Mouse (Mus musculus) T-cell, adult 2 months (primary cell): ENCODE measurements around the gene Snx19.
A peak's percentile ranks its signal among the peaks of the same experiment; 100 is the strongest.

ENCODE experiments used
- DNase-seq: peaks from one replicate; pipeline ENCODE4 v3.0.0; 2022; ENCODE audit warnings: low spot score

The Snx19 gene

DNA sequence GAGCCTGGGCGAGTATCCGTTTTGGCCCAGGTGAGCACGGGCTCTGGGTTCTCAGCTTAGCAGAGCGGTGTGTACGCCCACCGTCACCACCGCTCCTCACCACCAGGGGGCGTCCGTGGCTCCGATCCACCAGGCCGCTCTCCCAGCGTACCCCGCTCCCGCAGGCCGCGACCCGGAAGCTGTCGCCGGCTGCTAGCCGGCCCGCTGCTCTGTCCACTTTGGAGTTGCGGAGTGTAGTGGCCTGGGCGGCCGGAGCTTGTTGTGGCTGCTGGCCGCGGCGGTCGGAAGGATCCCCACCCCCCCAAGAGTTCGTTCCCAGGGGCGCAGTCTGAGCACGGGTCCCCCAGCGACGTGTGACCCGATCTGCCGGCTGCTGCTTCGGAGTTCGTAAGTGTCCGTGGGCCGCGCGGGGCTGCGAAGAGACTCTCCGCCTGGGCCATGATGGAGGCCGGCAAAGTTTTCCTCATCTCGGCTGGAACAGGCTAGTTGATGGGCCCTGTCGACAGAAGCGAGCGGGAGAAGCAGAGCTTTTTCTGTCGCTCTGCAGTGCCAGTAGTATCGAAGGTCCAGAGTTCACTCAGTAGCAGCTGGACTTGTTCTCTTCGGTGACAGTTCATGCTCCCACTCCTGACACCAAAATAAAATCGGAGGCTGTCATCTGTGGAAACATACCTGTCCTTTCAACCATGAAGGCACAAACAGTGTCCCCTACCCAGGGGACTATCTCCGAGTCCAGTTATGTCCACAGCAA lies at the start of gene Snx19:
Snx19 (plus strand) TSS at position 227 of the 751 bp plus-strand sequence.
- DNase-seq = peak; percentile 90

DNA sequence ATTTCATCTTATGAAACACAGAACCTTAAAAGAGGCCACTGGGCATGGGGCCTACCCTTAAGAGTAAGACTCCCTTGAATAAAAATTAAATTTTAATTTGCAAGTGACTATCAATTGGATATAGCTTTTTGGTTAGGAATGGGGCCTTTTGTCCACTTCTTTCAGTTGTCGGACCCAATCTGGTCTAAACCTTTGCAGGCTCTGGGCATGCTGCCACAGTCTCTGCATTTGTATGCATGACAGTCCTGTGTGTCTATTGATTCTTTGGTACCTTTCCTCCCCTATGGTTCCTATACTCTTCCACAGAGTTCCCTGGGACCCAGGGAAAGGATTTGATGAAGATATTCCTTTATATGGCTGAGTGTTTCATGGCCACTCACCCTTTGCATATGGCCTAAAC lies 26.1 kb upstream of the Snx19 start:
- no peak for DNase-seq

DNA sequence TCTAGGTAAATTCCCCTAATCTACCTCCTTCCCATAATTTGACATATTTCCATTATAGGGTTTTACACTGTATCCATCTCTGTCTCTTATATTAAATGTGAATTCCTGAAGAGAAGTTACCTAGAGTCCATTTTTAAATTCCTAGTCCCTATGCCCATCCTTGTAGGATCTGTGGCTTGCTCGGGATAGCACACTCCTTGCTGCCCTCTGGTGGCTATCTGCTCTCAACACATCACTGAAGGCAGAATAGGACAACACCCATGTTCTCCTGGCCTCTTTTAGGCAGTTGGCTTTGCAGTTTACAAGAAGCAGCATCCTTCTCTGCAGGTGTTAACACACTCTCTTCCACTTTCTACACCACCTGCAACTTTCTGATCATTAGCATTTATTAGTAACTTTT lies 4.0 kb upstream of the Snx19 start:
- no peak for DNase-seq

DNA sequence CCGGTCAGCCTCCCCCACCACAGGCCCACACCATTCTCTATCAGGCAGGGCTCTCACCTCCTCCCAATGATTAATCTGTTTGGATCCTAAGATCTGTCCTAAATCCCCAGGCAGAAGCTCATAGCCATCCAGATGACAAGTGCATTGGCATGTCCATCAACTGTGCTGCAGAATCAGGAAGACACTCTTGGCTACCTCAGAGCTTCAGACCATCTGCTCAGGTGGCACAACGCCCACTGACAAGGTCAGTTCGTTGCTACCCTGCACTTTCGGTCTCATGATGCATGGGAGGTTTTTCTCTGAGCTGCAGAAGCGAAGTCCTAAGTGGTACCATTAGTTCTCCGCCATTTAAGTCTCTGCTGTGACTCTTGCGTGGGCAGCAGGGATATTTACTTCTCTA lies 1.7 kb upstream of the Snx19 start:
- no peak for DNase-seq

DNA sequence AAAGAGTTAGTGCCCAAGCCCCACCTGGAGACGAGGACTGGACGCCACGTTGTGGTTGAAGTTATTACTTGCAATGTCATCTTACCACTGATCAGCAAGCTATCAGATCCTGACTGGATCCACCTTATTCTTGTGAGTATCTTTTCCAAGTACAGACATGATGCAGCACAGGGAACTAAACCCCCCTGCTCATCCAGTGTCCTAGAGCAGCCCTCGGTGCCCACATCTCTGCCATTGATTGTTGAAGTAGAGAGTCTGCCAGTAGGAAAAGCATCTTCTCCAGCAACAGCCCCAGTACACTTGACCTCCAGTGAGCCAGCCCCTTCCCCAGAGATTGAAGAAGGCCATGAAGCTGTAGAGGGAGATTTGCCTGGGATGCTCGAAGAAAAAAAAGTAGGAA lies 1.3 kb downstream of the Snx19 start:
- DNase-seq = no peak

DNA sequence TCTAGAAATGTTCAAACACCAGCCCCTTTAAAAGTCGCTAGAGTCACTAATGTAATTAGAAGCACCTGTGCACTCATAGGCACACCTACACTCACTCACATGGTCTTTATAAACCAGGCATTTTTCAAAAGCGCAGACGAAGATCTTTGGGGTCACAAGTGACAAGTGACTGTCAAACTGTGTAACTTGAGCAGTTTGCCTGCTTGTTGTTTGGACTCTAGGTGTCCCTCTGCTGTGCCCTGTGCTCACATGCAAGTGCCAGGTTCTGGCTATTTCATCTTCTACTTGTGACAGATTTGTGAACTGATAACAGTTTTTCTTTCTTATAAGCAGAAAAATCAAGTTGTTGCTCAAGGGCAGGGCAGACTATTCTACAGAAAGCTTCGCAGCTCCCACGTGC lies 3.5 kb downstream of the Snx19 start:
- no peak for DNase-seq

DNA sequence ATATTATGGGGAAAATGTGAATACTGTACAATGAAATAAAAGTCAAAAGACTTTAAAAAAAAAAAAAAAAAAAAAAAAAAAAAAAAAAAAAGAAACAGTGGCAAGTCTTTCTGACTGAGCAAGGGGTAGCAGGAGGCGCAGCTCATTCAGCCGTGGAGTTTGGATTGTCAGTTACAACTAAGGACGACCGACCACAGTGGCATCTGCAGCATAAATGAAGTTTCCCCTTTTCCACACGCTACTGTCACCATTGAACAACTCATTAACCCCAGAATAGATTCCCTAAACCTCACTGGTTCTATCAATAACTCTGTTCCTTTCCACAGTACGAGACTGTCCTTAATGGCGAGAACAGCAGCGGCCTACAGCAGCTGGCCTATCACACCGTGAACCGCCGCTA lies 5.0 kb downstream of the Snx19 start:
- no peak for DNase-seq

DNA sequence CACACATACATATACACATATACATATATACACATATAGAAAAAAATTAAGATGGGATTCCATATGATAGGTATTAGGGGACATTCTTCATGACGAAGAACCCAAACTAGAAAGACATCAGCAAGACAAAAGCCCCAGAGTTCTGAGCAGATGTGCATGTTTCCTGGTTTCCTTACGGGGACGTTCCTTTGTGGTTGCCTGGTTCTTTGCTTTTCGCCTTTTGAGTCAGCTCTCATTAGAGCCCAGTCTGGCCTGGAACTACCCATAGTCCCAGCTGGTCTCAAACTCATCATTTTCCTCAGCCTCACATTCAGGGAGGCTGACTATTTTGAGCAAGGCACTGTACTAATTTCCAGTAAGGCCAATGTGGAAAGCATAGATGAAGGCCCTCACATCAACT lies 7.0 kb downstream of the Snx19 start:
- DNase-seq = no peak

DNA sequence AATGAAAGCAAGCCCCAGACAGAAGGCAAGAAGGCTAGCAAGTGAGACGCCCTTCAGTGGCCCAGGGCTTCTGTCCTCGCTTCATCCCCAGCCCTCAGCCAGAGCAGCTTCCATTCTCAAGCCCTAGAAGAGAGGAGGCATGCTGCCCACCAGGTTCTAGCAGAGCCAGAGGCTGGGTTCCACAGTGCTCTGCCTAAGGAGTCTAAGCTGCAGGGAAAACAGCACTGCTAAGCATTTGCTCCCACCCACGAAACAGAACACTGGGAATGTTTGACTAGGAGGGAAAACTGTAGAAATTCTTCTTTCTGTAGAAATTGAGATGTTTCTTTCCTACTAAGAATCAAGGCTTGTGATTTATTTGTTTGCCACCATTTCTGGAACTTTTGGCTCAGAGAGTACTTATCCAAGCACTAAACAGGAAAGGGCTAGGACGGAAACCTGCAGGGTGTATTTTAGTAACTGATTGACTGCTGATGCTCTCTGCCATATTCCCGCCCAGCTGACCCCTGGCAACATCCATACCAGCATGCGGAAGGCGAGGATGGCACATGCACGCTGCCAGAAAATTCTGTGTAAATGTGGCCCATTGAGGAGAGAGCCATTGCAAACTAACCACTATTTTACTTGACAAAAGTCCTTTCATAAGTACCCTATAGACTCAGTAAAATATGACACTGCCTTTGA lies 9.1 kb downstream of the Snx19 start:
- no peak for DNase-seq

DNA sequence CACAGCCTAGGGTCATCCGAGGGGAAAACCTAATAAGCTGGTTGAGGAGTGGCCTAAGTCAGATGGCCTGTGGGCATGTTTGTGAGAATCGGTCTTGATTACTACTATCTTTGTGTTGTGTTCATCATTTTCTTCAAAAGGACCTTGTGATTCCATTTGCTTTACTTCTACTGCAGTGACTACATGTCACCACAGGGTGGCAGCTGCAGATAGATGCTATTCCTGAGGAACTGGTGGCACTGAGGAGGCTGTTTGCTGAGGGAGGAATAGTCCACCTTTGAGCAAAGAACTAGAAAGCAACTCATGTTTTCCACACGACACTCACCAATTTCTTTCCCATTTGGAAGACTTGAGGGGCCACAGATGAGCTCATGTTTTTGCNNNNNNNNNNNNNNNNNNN lies 11.6 kb downstream of the Snx19 start:
- DNase-seq = no peak

DNA sequence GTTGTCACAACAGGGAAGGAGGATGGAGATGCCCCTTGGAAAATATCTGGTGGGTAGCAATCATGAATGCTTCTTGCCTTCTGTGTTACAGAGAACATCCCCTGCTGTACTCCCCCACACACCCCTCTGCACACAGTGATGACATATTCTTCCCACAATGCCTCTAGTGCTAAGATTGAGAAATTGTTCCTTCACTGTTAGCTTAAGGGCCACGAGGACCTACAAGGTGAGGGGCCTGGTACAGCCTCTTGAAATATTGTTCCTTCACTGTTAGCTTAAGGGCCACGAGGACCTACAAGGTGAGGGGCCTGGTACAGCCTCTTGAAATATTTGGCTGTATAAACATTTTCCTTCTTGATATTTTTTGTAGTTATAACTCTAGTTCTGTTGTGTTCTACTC lies 14.9 kb downstream of the Snx19 start:
- DNase-seq = no peak

DNA sequence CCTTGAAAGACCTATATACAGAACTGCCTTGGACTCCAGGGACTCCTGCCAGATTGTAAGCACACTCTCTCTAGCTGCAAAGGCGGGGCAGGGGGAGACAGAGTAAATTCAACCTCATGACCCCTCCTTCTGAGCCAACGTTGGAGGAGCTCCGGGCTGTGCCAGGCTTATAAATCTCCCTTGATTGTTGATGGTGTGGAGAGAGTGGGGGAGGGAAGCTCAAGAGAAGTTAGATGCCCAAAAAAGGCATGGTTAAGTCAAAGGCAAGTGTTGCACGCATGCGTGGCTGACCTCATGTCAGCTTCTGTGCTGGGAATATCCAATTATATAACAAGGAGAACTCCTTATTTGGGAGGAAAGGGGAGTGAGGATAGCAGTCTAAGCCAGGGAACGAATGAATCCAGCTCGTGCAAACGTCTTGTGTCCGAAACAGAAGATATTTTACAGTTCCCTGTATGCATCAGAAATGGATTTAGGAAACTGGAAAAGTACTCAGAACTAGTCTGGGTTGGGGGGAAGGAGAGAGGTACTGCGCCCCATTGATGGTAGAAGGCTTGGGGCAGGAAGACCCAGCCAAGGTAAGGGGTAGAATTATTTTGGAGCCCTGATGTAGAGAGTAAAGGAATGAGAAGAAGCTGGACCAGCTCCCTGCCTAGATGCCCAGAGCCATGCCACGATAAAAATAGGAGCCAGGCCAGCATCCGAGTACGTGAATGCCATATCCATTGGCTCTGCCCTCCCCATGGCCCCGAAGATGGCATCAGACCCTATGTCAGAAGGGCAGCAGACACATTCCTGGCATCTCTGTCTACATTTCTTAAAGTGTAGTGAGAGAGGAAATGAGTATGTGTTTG lies 18.6 kb downstream of the Snx19 start:
- DNase-seq = no peak

DNA sequence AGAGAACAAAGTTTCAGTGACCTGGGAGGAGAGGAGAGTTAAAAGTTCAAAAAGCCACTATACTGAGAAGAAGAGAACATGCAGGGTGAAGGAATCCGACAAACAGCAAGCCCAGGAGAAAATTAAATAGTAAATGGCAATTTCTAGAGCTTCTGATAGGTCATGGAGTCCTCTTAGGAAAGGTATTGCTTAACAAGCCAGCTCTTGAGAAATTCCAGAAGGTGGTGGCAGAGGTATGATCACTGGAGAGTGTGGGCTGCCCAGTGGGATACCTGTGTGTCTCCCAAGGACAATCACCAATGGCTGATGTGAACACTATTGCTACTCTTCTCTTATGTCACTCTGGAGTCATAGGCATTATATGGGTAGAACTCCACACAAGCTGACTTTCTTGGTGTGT lies 19.2 kb downstream of the Snx19 start:
- DNase-seq = no peak

DNA sequence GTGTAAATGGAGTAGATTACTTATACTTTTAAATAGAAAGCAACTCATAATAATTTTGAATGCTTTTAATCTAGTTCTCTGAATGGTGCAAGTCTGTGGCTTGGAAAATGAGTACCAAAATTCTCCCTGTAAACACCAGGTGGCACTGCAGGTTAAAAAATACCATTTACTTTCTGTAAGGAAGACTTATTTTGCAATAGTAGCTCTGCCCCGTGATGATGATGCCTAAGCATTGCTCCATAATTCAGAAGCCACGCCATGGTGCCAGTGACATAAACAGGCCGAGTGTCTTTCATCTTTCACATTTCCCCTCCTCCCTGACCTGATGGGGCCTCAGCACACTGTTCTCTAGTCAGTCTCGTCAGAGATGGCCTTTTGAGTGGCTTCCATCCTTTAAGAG lies 21.6 kb downstream of the Snx19 start:
- DNase-seq = no peak

DNA sequence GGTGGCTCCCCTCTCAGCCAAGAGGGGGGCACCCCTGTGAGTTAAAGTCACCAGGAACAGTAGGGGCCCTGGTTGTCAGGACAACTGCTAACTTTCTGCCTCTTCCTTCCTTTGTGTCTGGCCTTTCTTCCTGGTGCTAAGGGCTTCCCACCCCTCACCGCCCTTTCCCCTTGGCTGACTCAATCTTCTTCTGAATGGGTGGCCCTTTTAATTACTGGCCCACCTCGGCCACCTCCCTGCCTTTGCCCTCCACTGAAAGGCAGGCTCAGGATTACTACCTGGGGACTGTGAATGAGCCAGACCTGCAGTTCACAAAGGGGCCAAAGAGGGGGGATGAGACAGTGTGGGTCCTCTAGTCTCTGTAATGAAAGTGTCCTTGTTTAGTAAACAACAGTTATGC lies 23.0 kb downstream of the Snx19 start:
- no peak for DNase-seq

DNA sequence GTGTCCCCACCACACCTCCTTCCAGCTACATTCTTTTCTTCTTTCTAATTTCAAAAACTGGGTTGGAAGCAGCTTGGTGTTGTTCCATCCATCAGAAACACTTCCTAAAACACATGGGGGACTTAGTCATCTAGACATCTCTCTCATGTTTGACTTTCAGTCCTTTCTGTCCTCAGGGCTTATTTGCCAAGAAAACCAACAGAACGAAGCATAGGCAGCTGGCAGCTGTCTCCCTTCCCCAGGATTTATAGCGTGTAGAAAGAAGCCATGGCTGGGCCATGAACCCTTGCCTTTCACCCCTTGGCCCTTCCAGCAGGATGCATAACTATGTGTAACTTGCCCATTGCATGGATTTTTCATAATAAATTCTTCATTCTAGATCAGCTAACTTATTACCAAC lies 23.9 kb downstream of the Snx19 start:
- DNase-seq = no peak

DNA sequence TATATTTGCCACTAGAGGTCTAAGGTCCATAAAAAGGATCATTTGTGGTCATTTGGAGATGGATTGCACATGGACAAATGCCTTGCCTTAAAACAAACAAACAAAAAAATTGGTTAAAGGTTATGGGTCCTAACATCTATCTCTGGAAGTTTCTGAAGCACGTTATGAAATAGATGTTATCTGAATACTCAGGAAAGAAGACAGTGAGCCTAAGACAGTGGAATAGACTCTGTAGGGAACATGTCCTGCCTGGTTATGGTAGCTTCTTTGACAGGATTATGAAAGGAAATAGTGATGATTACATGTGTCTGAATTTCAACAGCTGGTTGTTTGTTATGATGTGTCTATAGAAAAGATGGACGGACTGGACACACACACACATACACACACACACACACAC lies 27.6 kb downstream of the Snx19 start:
- DNase-seq = no peak

DNA sequence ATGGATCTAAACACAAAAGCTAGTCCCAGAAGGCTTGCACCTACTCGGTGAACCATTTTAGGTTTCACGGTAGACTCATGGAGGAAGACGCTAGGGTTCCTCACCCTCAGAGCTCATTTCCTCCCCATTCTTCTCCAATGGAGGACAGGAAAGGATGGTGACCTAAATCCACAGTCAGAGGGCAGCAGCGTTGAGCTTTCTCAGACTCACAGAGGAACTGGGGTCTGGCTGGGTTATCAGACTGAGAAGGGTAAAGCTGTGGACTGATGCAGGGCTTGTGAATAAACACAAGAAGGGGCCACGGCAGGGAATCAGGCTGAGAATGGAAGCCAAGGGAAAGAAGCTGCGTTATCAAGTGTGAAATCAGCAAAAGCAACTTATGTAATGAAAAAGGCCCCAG lies 29.3 kb downstream of the Snx19 start:
- no peak for DNase-seq

DNA sequence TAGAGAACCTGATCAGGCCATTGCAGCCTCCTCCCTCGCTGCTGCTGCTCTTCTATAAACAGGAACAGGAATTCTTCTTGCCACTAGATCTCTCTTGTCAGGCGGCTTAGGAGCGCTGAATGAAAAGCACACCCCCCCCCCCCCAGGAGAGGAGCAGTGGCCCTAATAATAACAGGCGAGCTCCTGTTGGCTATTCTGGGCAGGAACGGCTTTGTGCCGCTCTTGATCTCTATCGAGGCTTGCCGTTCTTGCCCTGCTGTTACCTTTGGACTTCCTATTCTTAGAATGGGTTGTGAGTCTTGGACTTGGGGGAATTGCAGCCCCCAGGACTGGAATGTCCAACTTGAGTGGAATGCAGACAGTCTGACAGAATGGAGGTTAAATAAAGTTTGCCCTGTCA lies 33.6 kb downstream of the Snx19 start:
- no peak for DNase-seq

DNA sequence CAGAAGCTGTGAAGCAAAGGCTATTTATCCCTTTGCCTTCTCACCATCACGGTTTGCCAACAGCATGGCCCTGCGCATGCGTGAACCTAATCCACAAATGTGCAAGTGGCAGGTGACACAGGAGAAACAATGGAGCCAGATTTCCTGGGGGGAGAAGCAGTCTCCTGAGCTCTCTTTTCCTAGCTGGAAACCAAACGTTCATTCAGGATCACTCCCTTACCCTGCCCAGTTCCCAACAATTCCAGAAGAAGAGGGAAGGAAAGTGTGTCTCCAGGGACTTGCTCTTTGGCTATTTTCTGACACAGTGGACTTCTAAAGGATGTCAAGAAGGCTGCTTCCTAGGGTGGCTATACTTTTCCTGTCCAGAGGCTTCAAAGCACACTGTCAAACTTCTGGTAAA lies 37.8 kb downstream of the Snx19 start:
- no peak for DNase-seq

DNA sequence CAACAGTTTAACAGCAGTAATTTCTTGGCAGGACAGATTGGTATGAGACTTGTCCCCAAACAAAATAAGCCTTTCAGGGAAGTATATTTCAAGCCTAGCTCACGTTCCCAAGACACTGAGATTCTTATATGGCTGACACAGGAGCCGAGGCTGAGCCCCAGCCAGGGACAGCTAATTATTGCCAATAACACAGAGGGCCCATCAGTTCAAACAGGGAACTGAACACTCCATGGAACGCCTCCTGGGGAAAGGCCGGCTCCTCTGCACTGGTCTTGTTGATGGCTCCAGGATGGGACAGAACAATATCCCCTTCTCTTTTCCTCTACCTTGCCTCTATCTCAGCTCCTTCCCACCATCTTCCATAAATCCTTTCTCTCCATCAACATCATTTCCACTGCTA lies 53.1 kb downstream of the Snx19 start:
- no peak for DNase-seq

DNA sequence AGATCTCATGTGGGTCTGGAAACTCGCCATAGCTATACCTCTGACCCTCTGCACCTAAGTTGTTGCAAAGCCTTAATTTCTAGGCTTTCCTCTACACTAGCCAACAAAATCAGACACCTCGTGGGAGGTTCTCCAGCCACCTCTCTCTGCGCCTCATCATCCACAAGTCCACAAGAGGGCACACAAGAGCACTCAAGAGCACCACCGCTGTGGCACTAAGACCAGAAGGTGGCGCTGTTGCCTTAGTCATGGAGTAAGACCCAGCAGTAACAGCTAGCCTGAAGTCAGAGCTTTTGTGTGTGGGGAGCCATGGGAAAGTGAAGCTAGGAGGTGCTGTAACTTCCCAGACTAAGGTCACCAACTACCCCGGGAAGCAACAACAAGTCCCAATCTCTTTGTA lies 53.6 kb downstream of the Snx19 start:
- DNase-seq = peak; percentile 70

DNA sequence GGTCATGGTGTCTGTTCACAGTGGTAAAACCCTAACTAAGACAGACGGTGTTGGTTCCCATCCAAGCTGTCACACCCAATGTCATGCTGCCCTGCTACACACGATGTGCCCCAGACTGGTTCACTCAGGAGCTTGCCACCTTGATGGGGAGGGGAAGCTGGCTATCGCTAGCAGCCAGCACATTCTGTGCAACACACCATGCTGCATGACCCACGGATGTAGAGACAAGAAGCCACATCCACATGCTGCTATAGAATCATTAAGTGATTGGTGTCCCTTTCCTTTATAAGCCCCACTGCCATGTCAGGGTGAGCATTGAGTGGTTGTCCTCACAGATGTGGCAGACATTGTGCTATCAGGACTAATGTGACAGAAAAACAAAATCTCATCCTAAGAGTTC lies 55.2 kb downstream of the Snx19 start:
- no peak for DNase-seq
